ENCODE assay signal across 7 mouse cellular contexts in genomic region chr9:81632736-81633436, GRCm38 (mm10). TPM values are rescaled to one million over a fixed set of nuclear protein-coding genes. Genes with fewer than 3 reads are reported as not detected.
DNase-seq lines count a peak whose midpoint lies in the region; TF ChIP-seq lines count a peak whose summit lies in the region.

No protein-coding gene starts in this region.

- TF ChIP-seq CTCF in spleen, adult 2 months (IDR thresholded peaks at IDR 0.05; ENCODE audit: extremely low read depth, insufficient read depth, insufficient read length, insufficient replicate concordance), result no peak
- no peak for TF ChIP-seq CTCF in small intestine, adult 2 months (IDR thresholded peaks at IDR 0.05; ENCODE audit: extremely low read depth, insufficient read length, insufficient replicate concordance, low read depth, low read length)

- H3K27ac ChIP-seq in spleen, adult 2 months (ENCODE audit: insufficient read depth, low read length), result no peak overlapping the region
- no peak overlapping the region for H3K27ac ChIP-seq in small intestine, adult 2 months (ENCODE audit: insufficient read depth, low read depth, low read length)

- no peak for DNase-seq in spleen, adult 2 months (ENCODE audit: low read depth in 1 of 2, low spot score in 2 of 2)
- no peak for DNase-seq in spleen, adult 18-20 months
- DNase-seq in embryo, embryonic 10 days (ENCODE audit: low spot score), result peak; percentile 51
- DNase-seq in gastrocnemius, postnatal 25 days, result peak; percentile 5
- peak; percentile 3 for DNase-seq in kidney, postnatal 14 days
- peak; percentile 0 for DNase-seq in lung, postnatal 14 days

- H3K36me3 ChIP-seq in spleen, adult 2 months (ENCODE audit: control insufficient read depth, insufficient read depth, low read length), result no peaks in the 10 kb centered on the region
- H3K36me3 ChIP-seq in small intestine, adult 2 months (ENCODE audit: control insufficient read depth, insufficient read depth, low read length), result no peaks in the 10 kb centered on the region

- peaks cover 10% of the 10 kb centered on the region for H3K4me1 ChIP-seq in spleen, adult 2 months (ENCODE audit: control insufficient read depth, insufficient read depth, insufficient read length)
- no peaks in the 10 kb centered on the region for H3K4me1 ChIP-seq in small intestine, adult 2 months (ENCODE audit: control insufficient read depth, insufficient read depth, insufficient read length, low read length)

- peak overlapping the region; percentile 23 for H3K4me3 ChIP-seq in spleen, adult 2 months (ENCODE audit: extremely low read depth, insufficient read depth, insufficient read length)
- H3K4me3 ChIP-seq in small intestine, adult 2 months (ENCODE audit: low read depth, low read length), result peak overlapping the region; percentile 53

- TF ChIP-seq POLR2A in spleen, adult 2 months (IDR thresholded peaks at IDR 0.05; ENCODE audit: low read depth, low read length), result no peak
- no peak for TF ChIP-seq POLR2A in small intestine, adult 2 months (IDR thresholded peaks at IDR 0.05; ENCODE audit: low read depth, low read length)

- H3K27me3 ChIP-seq in spleen, adult 2 months (ENCODE audit: control insufficient read depth, insufficient read depth, low read length), result peaks cover 15% of the 10 kb centered on the region
- H3K27me3 ChIP-seq in small intestine, adult 2 months (ENCODE audit: control insufficient read depth, insufficient read depth, low read length), result peaks cover 11% of the 10 kb centered on the region; the same call in 1 of the 2 replicates

- WGBS in spleen, adult 2 months, result under 1% methylated on average over 44 of the region's 47 CpGs
- 1% methylated on average over 47 of the region's 47 CpGs for WGBS in small intestine, adult 2 months

RNA-seq across cellular contexts. Expression of gene Htr1b, which starts 0.7 kb away (rescaled TPM):
- polyA plus RNA-seq in spleen, adult 2 months (2012; rRNA removed), result 0.23 and 0.27 TPM in 2 replicates
- total RNA-seq in gastrocnemius, postnatal 25 days (2021), result under 1 TPM; 0.18 to 0.32 TPM
- polyA plus RNA-seq in small intestine, adult 2 months (2012; rRNA removed), result 0.30 and 0.47 TPM in 2 replicates

Comparison
In these comparisons a context has a peak if more than half of its experiments do, and no peak if none do; other contexts are left out.
1. DNase-seq: peak in embryo, embryonic 10 days (single experiment), gastrocnemius, postnatal 25 days (single experiment), kidney, postnatal 14 days (single experiment) and lung, postnatal 14 days (single experiment); none in spleen, adult 2 months (0 of 2) and spleen, adult 18-20 months (0 of 2).